Mouse (Mus musculus): ENCODE data around the gene Abcb6. TPM values are rescaled to one million over a fixed set of nuclear protein-coding genes. Genes with fewer than 3 reads are reported as not detected.

Abcb6 gene
- total RNA-seq, 2 experiments from 2014 or later, result 26.9 to 31.4 TPM

GRCm38 (mm10) chr1:75190577-75190976 lies 10.4 kb upstream of the Abcb6 start:
- DNase-seq (ENCODE audit: low spot score in 2 of 2), result no peak
- Histone ChIP-seq H3K4me3 (peak overlapping the region; percentile 70), H3K27ac (0 out of 2 replicates have a peak overlapping the region, but pooled peaks have one; percentile 99)
- TF ChIP-seq CTCF (conservative IDR thresholded peaks at IDR 0.05), result no peak

- no peak for TF ChIP-seq CTCF (conservative IDR thresholded peaks at IDR 0.05)
- no peak for DNase-seq (ENCODE audit: low spot score in 2 of 2)
- Histone ChIP-seq H3K27ac (no peak overlapping the region), H3K4me3 (no peak overlapping the region)
These were observed 7.8 kb upstream of the Abcb6 start for GRCm38 (mm10) chr1:75187914-75188483.

GRCm38 (mm10) chr1:75187126-75187525 lies 6.9 kb upstream of the Abcb6 start:
- Histone ChIP-seq H3K4me3 (no peak overlapping the region), H3K27ac (no peak overlapping the region)
- TF ChIP-seq CTCF (conservative IDR thresholded peaks at IDR 0.05), result no peak
- DNase-seq (ENCODE audit: low spot score in 2 of 2), result no peak

GRCm38 (mm10) chr1:75185495-75185894 lies 5.3 kb upstream of the Abcb6 start:
- no peak for TF ChIP-seq CTCF (conservative IDR thresholded peaks at IDR 0.05)
- no peak for DNase-seq (ENCODE audit: low spot score in 2 of 2)
- no peak overlapping the region for H3K4me3 ChIP-seq
- no peak overlapping the region for H3K27ac ChIP-seq

GRCm38 (mm10) chr1:75182160-75182559 lies 2.0 kb upstream of the Abcb6 start:
- TF ChIP-seq CTCF (conservative IDR thresholded peaks at IDR 0.05), result peak; percentile 61
- H3K4me3 ChIP-seq, result no peak overlapping the region
- no peak for DNase-seq (ENCODE audit: low spot score in 2 of 2)
- H3K27ac ChIP-seq, result no peak overlapping the region

- no peak overlapping the region for H3K27ac ChIP-seq
- no peak for DNase-seq (ENCODE audit: low spot score in 2 of 2)
- no peak for TF ChIP-seq CTCF (conservative IDR thresholded peaks at IDR 0.05)
- no peak overlapping the region for H3K4me3 ChIP-seq
These were observed 1.2 kb upstream of the Abcb6 start for GRCm38 (mm10) chr1:75181377-75181870.

GRCm38 (mm10) chr1:75180741-75181140 lies 549 bp upstream of the Abcb6 start:
- H3K27ac ChIP-seq, result no peak overlapping the region
- no peak for DNase-seq (ENCODE audit: low spot score in 2 of 2)
- peak overlapping the region; percentile 77; the same call in 1 of the 2 replicates for H3K4me3 ChIP-seq
- TF ChIP-seq CTCF (conservative IDR thresholded peaks at IDR 0.05), result no peak

- Histone ChIP-seq H3K4me3 (peak overlapping the region; percentile 77), H3K27ac (peak overlapping the region; percentile 82)
- no peak for TF ChIP-seq CTCF (conservative IDR thresholded peaks at IDR 0.05)
- DNase-seq (ENCODE audit: low spot score in 2 of 2), result peak; percentile 44 to 47
These were observed 673 bp downstream of the Abcb6 start for GRCm38 (mm10) chr1:75179334-75180104.

- DNase-seq (ENCODE audit: low spot score in 2 of 2), result peak; percentile 94 to 95
- TF ChIP-seq CTCF (conservative IDR thresholded peaks at IDR 0.05), result no peak
- Histone ChIP-seq H3K27ac (peak within 1 kb of the TSS; percentile 98), H3K4me3 (peak within 1 kb of the TSS; percentile 95)
These were observed 11.4 kb downstream of the Abcb6 start, which contains the start of gene Zfand2b for GRCm38 (mm10) chr1:75168472-75169464. Gene Zfand2b, plus strand, starts transcription at chr1:75168646.

- no peak for TF ChIP-seq CTCF (conservative IDR thresholded peaks at IDR 0.05)
- H3K4me3 ChIP-seq, result peak overlapping the region; percentile 95
- H3K27ac ChIP-seq, result peak overlapping the region; percentile 98
- DNase-seq (ENCODE audit: low spot score in 2 of 2), result no peak
These were observed 12.1 kb downstream of the Abcb6 start for GRCm38 (mm10) chr1:75168093-75168471.

- no peak for TF ChIP-seq CTCF (conservative IDR thresholded peaks at IDR 0.05)
- DNase-seq (ENCODE audit: low spot score in 2 of 2), result no peak
These were observed 20.0 kb downstream of the Abcb6 start for GRCm38 (mm10) chr1:75160256-75160617.

GRCm38 (mm10) chr1:75159540-75160255 lies 20.5 kb downstream of the Abcb6 start:
- H3K27ac ChIP-seq, result no peak overlapping the region
- no peak for DNase-seq (ENCODE audit: low spot score in 2 of 2)
- TF ChIP-seq CTCF (conservative IDR thresholded peaks at IDR 0.05), result no peak
- H3K4me3 ChIP-seq, result no peak overlapping the region

More at GRCm38 (mm10) chr1:75160256-75160617, 20.0 kb downstream of the Abcb6 start:
- H3K4me3 ChIP-seq, result no peak overlapping the region
- no peak overlapping the region for H3K27ac ChIP-seq

Measured in layer of hippocampus, adult 2 months (tissue).